Mouse (Mus musculus): ENCODE measurements around the gene Creld1.

GRCm38 (mm10) chr6:113489410-113489809 lies 6.3 kb downstream of the Creld1 start:
- TF ChIP-seq CTCF (IDR thresholded peaks at IDR 0.05; ENCODE audit: low read depth), result no peak
- TF ChIP-seq EP300 (IDR thresholded peaks at IDR 0.05; ENCODE audit: low read depth), result no peak

All from liver, postnatal 0 days (tissue).